In the genomic region with DNA sequence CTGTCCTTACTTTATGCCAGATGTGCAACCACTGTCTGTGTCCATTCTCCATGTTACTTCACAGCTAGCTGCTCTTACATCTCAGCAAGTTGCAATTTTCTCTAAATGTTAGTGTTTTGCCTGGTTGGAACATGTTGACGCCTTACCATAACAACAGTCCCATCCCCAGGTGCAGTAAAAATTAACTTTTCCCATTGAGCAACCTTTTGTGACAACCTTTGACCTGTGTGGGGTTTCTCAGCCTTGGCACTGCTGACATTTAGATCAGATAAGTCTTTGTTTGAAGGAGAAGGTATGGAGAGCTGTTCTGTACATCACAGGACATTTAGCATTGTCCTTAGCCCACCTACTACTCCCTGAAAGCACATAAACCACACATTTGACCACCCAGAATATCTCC, we compare ENCODE assay signal across 15 mouse cellular contexts.
"Had no signal": no experiment of that assay in that cellular context is flagged by ENCODE, and none has a peak within 500 bp of the region (broad histone marks: within the 10 kb centered on the region; RNA-seq: fewer than 3 reads in every experiment).

No protein-coding gene starts in this region.

- H3K4me2 ChIP-seq: intestine, embryonic 15.5 days; limb, embryonic 12.5 days; liver, embryonic 13.5 days; lung, embryonic 14.5 days; neural tube, embryonic 13.5 days had no signal

- DNase-seq: kidney, adult 18-20 months; kidney, postnatal 4 days; liver, embryonic 13.5 days; lung, embryonic 14.5 days; lung, postnatal 10 days; lung, postnatal 4 days; right cerebral cortex, postnatal 25 days; thymus, postnatal 36 days had no signal

- H3K4me3 ChIP-seq: intestine, embryonic 15.5 days; layer of hippocampus, adult 2 months; limb, embryonic 12.5 days; liver, embryonic 13.5 days; midbrain, embryonic 10.5 days; neural tube, embryonic 13.5 days had no signal

- ATAC-seq: intestine, embryonic 15.5 days; midbrain, embryonic 16.5 days had no signal

- H3K27ac ChIP-seq: intestine, embryonic 15.5 days; kidney, postnatal 0 days; layer of hippocampus, adult 2 months; limb, embryonic 12.5 days; liver, embryonic 13.5 days had no signal

- H3K9me3 ChIP-seq: intestine, embryonic 15.5 days; limb, embryonic 12.5 days; liver, embryonic 13.5 days; midbrain, embryonic 10.5 days; neural tube, embryonic 13.5 days had no signal

- H3K27me3 ChIP-seq: intestine, embryonic 15.5 days; limb, embryonic 12.5 days; liver, embryonic 13.5 days; neural tube, embryonic 13.5 days had no signal

- H3K9ac ChIP-seq: intestine, embryonic 15.5 days; limb, embryonic 12.5 days; liver, embryonic 13.5 days; lung, embryonic 14.5 days; neural tube, embryonic 13.5 days had no signal

- H3K4me1 ChIP-seq: intestine, embryonic 15.5 days; limb, embryonic 12.5 days had no signal
